Mouse (Mus musculus): ENCODE measurements around the gene Foxs1. TPM values are rescaled to one million over a fixed set of nuclear protein-coding genes. Genes with fewer than 3 reads are reported as not detected.

The Foxs1 gene
- total and polyA plus RNA-seq, 2 experiments from 2014 or later, result 8.4 to 8.6 TPM

GRCm38 (mm10) chr2:152906274-152907037 lies 26.6 kb downstream of the Foxs1 start:
- ATAC-seq (ENCODE audit: insufficient read depth, low read depth), result no peak
- peak overlapping the region; percentile 96 for H3K27ac ChIP-seq (ENCODE audit: low read depth)

GRCm38 (mm10) chr2:152905036-152905829 lies 27.8 kb downstream of the Foxs1 start:
- H3K9me3 ChIP-seq (replicated peaks; ENCODE audit: control insufficient read depth, low read length), result no peaks in the 10 kb centered on the region
- DNase-seq (ENCODE audit: low spot score), result peak; percentile 86
- peak overlapping the region; percentile 28; the same call in 1 of the 2 replicates for H3K4me2 ChIP-seq (ENCODE audit: low read depth, low read length)
- H3K27ac ChIP-seq (ENCODE audit: low read depth), result peak overlapping the region; percentile 96
- H3K4me3 ChIP-seq (ENCODE audit: low read depth, low read length), result no peak overlapping the region
- H3K27me3 ChIP-seq (ENCODE audit: control insufficient read depth, insufficient read depth, low read length), result no peaks in the 10 kb centered on the region
- WGBS, result 19% methylated on average over 11 of the region's 11 CpGs
- H3K4me1 ChIP-seq (ENCODE audit: control insufficient read depth, insufficient read depth), result peaks cover 41% of the 10 kb centered on the region
- TF ChIP-seq CTCF (IDR thresholded peaks at IDR 0.05; ENCODE audit: low read depth) (no peak), EP300 (IDR thresholded peaks at IDR 0.05; ENCODE audit: low read depth) (no peak; the same call in 1 of the 2 replicates)
- peak overlapping the region; percentile 29; the same call in 1 of the 2 replicates for H3K9ac ChIP-seq (replicated peaks; ENCODE audit: low read depth, low read length)
- H3K36me3 ChIP-seq (replicated peaks; ENCODE audit: control insufficient read depth, insufficient read depth, low read length), result no peaks in the 10 kb centered on the region
- peak; percentile 75 for ATAC-seq (ENCODE audit: insufficient read depth, low read depth)

More at GRCm38 (mm10) chr2:152906274-152907037, 26.6 kb downstream of the Foxs1 start:
- TF ChIP-seq CTCF (IDR thresholded peaks at IDR 0.05; ENCODE audit: low read depth) (no peak), EP300 (IDR thresholded peaks at IDR 0.05; ENCODE audit: low read depth) (no peak)
- 50% methylated on average over 9 of the region's 9 CpGs for WGBS
- Histone ChIP-seq H3K4me1 (ENCODE audit: control insufficient read depth, insufficient read depth) (peaks cover 41% of the 10 kb centered on the region), H3K4me3 (ENCODE audit: low read depth, low read length) (no peak overlapping the region), H3K36me3 (replicated peaks; ENCODE audit: control insufficient read depth, insufficient read depth, low read length) (no peaks in the 10 kb centered on the region), H3K9me3 (replicated peaks; ENCODE audit: control insufficient read depth, low read length) (no peaks in the 10 kb centered on the region), H3K9ac (replicated peaks; ENCODE audit: low read depth, low read length) (no peak overlapping the region), H3K27me3 (ENCODE audit: control insufficient read depth, insufficient read depth, low read length) (peaks cover 10% of the 10 kb centered on the region), H3K4me2 (ENCODE audit: low read depth, low read length) (no peak overlapping the region)
- no peak for DNase-seq (ENCODE audit: low spot score)

- no peaks in the 10 kb centered on the region for H3K9me3 ChIP-seq (replicated peaks; ENCODE audit: control insufficient read depth, low read length)
- H3K9ac ChIP-seq (replicated peaks; ENCODE audit: low read depth, low read length), result no peak overlapping the region
- TF ChIP-seq EP300 (IDR thresholded peaks at IDR 0.05; ENCODE audit: low read depth) (no peak), CTCF (IDR thresholded peaks at IDR 0.05; ENCODE audit: low read depth) (no peak)
- peaks cover 4% of the 10 kb centered on the region; the same call in 1 of the 2 replicates for H3K36me3 ChIP-seq (replicated peaks; ENCODE audit: control insufficient read depth, insufficient read depth, low read length)
- 39% methylated on average over 5 of the region's 5 CpGs for WGBS
- no peak overlapping the region for H3K4me3 ChIP-seq (ENCODE audit: low read depth, low read length)
- H3K27ac ChIP-seq (ENCODE audit: low read depth), result peak overlapping the region; percentile 96
- ATAC-seq (ENCODE audit: insufficient read depth, low read depth), result peak; percentile 37
- H3K4me1 ChIP-seq (ENCODE audit: control insufficient read depth, insufficient read depth), result peaks cover 41% of the 10 kb centered on the region
- DNase-seq (ENCODE audit: low spot score), result peak; percentile 44
- H3K27me3 ChIP-seq (ENCODE audit: control insufficient read depth, insufficient read depth, low read length), result no peaks in the 10 kb centered on the region
- no peak overlapping the region for H3K4me2 ChIP-seq (ENCODE audit: low read depth, low read length)
Measured at GRCm38 (mm10) chr2:152904127-152904643, 28.8 kb downstream of the Foxs1 start.

- Histone ChIP-seq H3K4me3 (ENCODE audit: low read depth, low read length) (no peak overlapping the region), H3K27me3 (ENCODE audit: control insufficient read depth, insufficient read depth, low read length) (no peaks in the 10 kb centered on the region), H3K36me3 (replicated peaks; ENCODE audit: control insufficient read depth, insufficient read depth, low read length) (peaks cover 9% of the 10 kb centered on the region; the same call in 1 of the 2 replicates), H3K4me2 (ENCODE audit: low read depth, low read length) (no peak overlapping the region), H3K27ac (ENCODE audit: low read depth) (peak overlapping the region; percentile 96; the same call in 1 of the 2 replicates), H3K9ac (replicated peaks; ENCODE audit: low read depth, low read length) (no peak overlapping the region), H3K9me3 (replicated peaks; ENCODE audit: control insufficient read depth, low read length) (no peaks in the 10 kb centered on the region), H3K4me1 (ENCODE audit: control insufficient read depth, insufficient read depth) (peaks cover 41% of the 10 kb centered on the region)
- 73% methylated on average over 4 of the region's 4 CpGs for WGBS
- DNase-seq (ENCODE audit: low spot score), result no peak
- TF ChIP-seq CTCF (IDR thresholded peaks at IDR 0.05; ENCODE audit: low read depth), result no peak
- no peak for TF ChIP-seq EP300 (IDR thresholded peaks at IDR 0.05; ENCODE audit: low read depth)
- ATAC-seq (ENCODE audit: insufficient read depth, low read depth), result no peak
Measured at GRCm38 (mm10) chr2:152903586-152903985, 29.4 kb downstream of the Foxs1 start.

- H3K36me3 ChIP-seq (replicated peaks; ENCODE audit: control insufficient read depth, insufficient read depth, low read length), result peaks cover 9% of the 10 kb centered on the region; the same call in 1 of the 2 replicates
- WGBS, result 62% methylated on average over 3 of the region's 3 CpGs
- ATAC-seq (ENCODE audit: insufficient read depth, low read depth), result no peak
Measured at GRCm38 (mm10) chr2:152902658-152903057, 30.4 kb downstream of the Foxs1 start.

More at GRCm38 (mm10) chr2:152902658-152903057, 30.4 kb downstream of the Foxs1 start:
- Histone ChIP-seq H3K4me2 (ENCODE audit: low read depth, low read length) (no peak overlapping the region), H3K27me3 (ENCODE audit: control insufficient read depth, insufficient read depth, low read length) (no peaks in the 10 kb centered on the region), H3K4me1 (ENCODE audit: control insufficient read depth, insufficient read depth) (peaks cover 41% of the 10 kb centered on the region), H3K9ac (replicated peaks; ENCODE audit: low read depth, low read length) (no peak overlapping the region), H3K4me3 (ENCODE audit: low read depth, low read length) (no peak overlapping the region), H3K9me3 (replicated peaks; ENCODE audit: control insufficient read depth, low read length) (no peaks in the 10 kb centered on the region), H3K27ac (ENCODE audit: low read depth) (no peak overlapping the region)
- TF ChIP-seq CTCF (IDR thresholded peaks at IDR 0.05; ENCODE audit: low read depth) (no peak), EP300 (IDR thresholded peaks at IDR 0.05; ENCODE audit: low read depth) (no peak)
- no peak for DNase-seq (ENCODE audit: low spot score)
